Mouse (Mus musculus) ES-E14 (cell line): ENCODE measurements around the gene Hist1h2an. TPM values are rescaled to one million over a fixed set of nuclear protein-coding genes. Genes with fewer than 3 reads are reported as not detected.
A peak's percentile ranks its signal among the peaks of the same experiment; 100 is the strongest.

ENCODE experiments used
- DNase-seq: peaks from one replicate; pipeline ENCODE4 v3.0.0-alpha.2; 2013; ENCODE audit warnings: low read depth, low spot score
- H3K27ac ChIP-seq: 2 replicates; pipeline ENCODE4 v1.5.1; 2012; ENCODE audit warnings: low read depth, mild to moderate bottlenecking, low read length, moderate library complexity, mixed read lengths; ENCODE audit not compliant: poor library complexity, insufficient read depth, severe bottlenecking
- H3K36me3 ChIP-seq: 2 replicates; pipeline ENCODE4 v1.6.1; 2012; ENCODE audit warnings: mild to moderate bottlenecking, low read length, moderate library complexity, mixed read lengths; ENCODE audit not compliant: control insufficient read depth, poor library complexity, insufficient read depth, severe bottlenecking
- H3K4me1 ChIP-seq, 2 experiments: fragments of 150-350 bp in 1 of 2; sonication (generic) in 1 of 2; 2 replicates each; pipeline ENCODE4 v1.6.1; 2012; ENCODE audit warnings: low read length in 2 of 2, mild to moderate bottlenecking in 1 of 2, mixed read lengths in 1 of 2; ENCODE audit not compliant: control insufficient read depth in 2 of 2, insufficient read depth in 2 of 2, poor library complexity in 1 of 2
- H3K4me3 ChIP-seq, 2 experiments: fragments of 150-350 bp in 1 of 2; sonication (generic) in 1 of 2; 2 replicates each; pipeline ENCODE4 v1.5.1; 2012; ENCODE audit warnings: low read length in 2 of 2, low read depth in 1 of 2, mild to moderate bottlenecking in 1 of 2, mixed read lengths in 1 of 2; ENCODE audit not compliant: insufficient read depth in 1 of 2, poor library complexity in 1 of 2, severe bottlenecking in 1 of 2
- H3K9ac ChIP-seq: 2 replicates; pipeline ENCODE4 v1.6.1; 2012; ENCODE audit warnings: low read depth, mild to moderate bottlenecking, low read length, mixed read lengths; ENCODE audit not compliant: poor library complexity, insufficient read depth, severe bottlenecking
- H3K9me3 ChIP-seq: fragments of 150-350 bp; sonication (generic); 2 replicates; pipeline ENCODE4 v1.6.1; 2012; ENCODE audit warnings: low read depth, mild to moderate bottlenecking, low read length; ENCODE audit not compliant: control insufficient read depth, insufficient read depth
- CHD2 ChIP-seq: IDR thresholded peaks from 2 replicates; pipeline ENCODE4 v1.6.1; 2014; ENCODE audit warnings: mild to moderate bottlenecking, low read depth, low read length, inconsistent platforms
- HCFC1 ChIP-seq: IDR thresholded peaks from 2 replicates; pipeline ENCODE4 v1.6.1; 2012; ENCODE audit warnings: low read length, inconsistent platforms, borderline replicate concordance; ENCODE audit not compliant: insufficient read depth
- MAFK ChIP-seq: IDR thresholded peaks from 2 replicates; pipeline ENCODE4 v1.6.1; 2014; ENCODE audit warnings: mild to moderate bottlenecking, low read depth, low read length, inconsistent platforms; ENCODE audit not compliant: insufficient read depth
- ZC3H11A ChIP-seq: IDR thresholded peaks from 2 replicates; pipeline ENCODE4 v1.6.1; 2012; ENCODE audit warnings: low read depth, mild to moderate bottlenecking, inconsistent platforms, low read length, borderline replicate concordance
- ZNF384 ChIP-seq: IDR thresholded peaks from 2 replicates; pipeline ENCODE4 v1.6.1; 2012; ENCODE audit warnings: low read depth, low read length, inconsistent platforms
- in situ Hi-C, 2 experiments: fragments of 600-800 bp; cut with MboI; formaldehyde crosslinking; loops; one replicate each; pipeline ENCODE4 v1.15.1; 2025; ENCODE audit warnings: low sequenced_read_pairs in 2 of 2, inconsistent platforms in 1 of 2; ENCODE audit not compliant: unreplicated experiment in 2 of 2
- total RNA-seq: library from RNA; depleted of rRNA; stranded (reverse); fragments of 300-350 nt; gene quantifications from 2 replicates; pipeline ENCODE4 v1.2.3, GENCODE M21; 2012

Gene Hist1h2an
- total RNA-seq, 1 experiment = 657 TPM

DNA sequence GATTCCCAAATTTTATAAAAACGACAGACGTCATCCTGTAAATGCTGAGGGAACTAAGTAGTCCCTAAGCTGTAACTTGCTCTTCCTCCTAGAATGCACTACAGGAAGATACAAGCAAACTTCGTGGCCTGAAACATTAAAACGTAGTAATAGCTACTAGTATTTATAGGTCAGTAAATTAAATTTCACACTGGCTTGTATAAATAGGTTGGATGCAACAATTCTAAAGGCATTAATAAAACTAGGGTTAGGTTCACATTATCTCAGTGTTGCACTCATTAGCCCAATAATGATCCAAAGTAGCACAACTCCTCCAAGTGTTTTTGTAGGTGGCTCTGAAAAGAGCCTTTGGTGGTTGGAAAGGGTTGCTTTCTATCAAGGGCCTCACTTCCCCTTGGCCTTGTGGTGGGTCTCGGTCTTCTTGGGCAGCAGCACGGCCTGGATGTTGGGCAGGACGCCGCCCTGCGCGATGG lies 33.9 kb downstream of the Hist1h2an start:
- DNase-seq = no peak
- Histone ChIP-seq H3K36me3 (no peaks in the 10 kb centered on the region), H3K4me3 (peak overlapping the region; percentile 56 to 68), H3K9me3 (no peaks in the 10 kb centered on the region), H3K27ac (peak overlapping the region; percentile 85), H3K4me1 (0 out of 4 replicates have a peak, but pooled peaks cover 0 to under 1% of the 10 kb centered on the region in 2 experiments), H3K9ac (peak overlapping the region; percentile 80)
- TF ChIP-seq MAFK = no peak
- no peak for TF ChIP-seq HCFC1
- no peak for TF ChIP-seq ZNF384
- no peak for TF ChIP-seq ZC3H11A
- no peak for TF ChIP-seq CHD2
- in situ Hi-C loops = no loop called here

GRCm38 (mm10) chr13:21752356-21752755 lies 34.7 kb downstream of the Hist1h2an start:
- H3K4me1 ChIP-seq = 0 out of 4 replicates have a peak, but pooled peaks cover 0 to 2% of the 10 kb centered on the region in 2 experiments
- in situ Hi-C loops = no loop called here
- no peak for DNase-seq
- peak overlapping the region; percentile 59; the same call in 1 of the 2 replicates for H3K9ac ChIP-seq
- no peak overlapping the region; the same call in 1 of the 2 replicates for H3K27ac ChIP-seq
- H3K4me3 ChIP-seq = no peak overlapping the region
- H3K36me3 ChIP-seq = no peaks in the 10 kb centered on the region
- no peaks in the 10 kb centered on the region for H3K9me3 ChIP-seq
- no peak for TF ChIP-seq HCFC1
- no peak for TF ChIP-seq ZC3H11A
- TF ChIP-seq CHD2 = no peak
- no peak for TF ChIP-seq MAFK
- no peak for TF ChIP-seq ZNF384

GRCm38 (mm10) chr13:21751827-21752226 lies 35.2 kb downstream of the Hist1h2an start:
- Histone ChIP-seq H3K4me3 (no peak overlapping the region), H3K4me1 (0 out of 4 replicates have a peak, but pooled peaks cover 0 to 2% of the 10 kb centered on the region in 2 experiments), H3K9me3 (no peaks in the 10 kb centered on the region), H3K9ac (no peak overlapping the region), H3K27ac (no peak overlapping the region; the same call in 1 of the 2 replicates), H3K36me3 (no peaks in the 10 kb centered on the region)
- in situ Hi-C loops = no loop called here
- no peak for DNase-seq
- TF ChIP-seq HCFC1 (no peak), MAFK (no peak), ZNF384 (no peak), ZC3H11A (no peak), CHD2 (no peak)

DNA sequence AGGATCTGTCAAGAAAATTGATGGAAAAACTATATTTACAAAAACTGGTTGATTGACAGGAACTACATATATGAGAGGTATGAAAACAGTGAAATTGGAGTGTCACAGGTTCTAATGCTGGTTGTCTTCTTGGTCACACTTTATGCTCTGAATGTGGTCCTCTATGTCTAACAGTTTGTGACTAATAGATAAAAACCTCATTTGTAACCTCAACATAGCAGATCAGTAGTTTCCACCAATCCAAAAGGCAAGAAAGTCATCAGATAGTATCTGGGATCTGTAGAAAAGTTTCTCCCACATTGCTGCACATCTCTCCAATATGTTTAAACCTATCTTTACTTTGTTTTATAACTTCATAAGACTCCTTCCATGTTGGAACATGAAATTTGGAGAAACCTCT lies 35.6 kb downstream of the Hist1h2an start:
- DNase-seq = no peak
- in situ Hi-C loops = no loop called here
- TF ChIP-seq ZNF384 = no peak
- Histone ChIP-seq H3K4me3 (no peak overlapping the region), H3K9ac (no peak overlapping the region), H3K27ac (no peak overlapping the region), H3K4me1 (0 out of 4 replicates have a peak, but pooled peaks cover 0 to 2% of the 10 kb centered on the region in 2 experiments), H3K9me3 (no peaks in the 10 kb centered on the region), H3K36me3 (no peaks in the 10 kb centered on the region)
